Mouse (Mus musculus): ENCODE measurements around the gene Tamm41. TPM values are rescaled to one million over a fixed set of nuclear protein-coding genes. Genes with fewer than 3 reads are reported as not detected.

Gene Tamm41
- polyA plus RNA-seq, 1 experiment from 2014 or later: 41.9 TPM

DNA sequence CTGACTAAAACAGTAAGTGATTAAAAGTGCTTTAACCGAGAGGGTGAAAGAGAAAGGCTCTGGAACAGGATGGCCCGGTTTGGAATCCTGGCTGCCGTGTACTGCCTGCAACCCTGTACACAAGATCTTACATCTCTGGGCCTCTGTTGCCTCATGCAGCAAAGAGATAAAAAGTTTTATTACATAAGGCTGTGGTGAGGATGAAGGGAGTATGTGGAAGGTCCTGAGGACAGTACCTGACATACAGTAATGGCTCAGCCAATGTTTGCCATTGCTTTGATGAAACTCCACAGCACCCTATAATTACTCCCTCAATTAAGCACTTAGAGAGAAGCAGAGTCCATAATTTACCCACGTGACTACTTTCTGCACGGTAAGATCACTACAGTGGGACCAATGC lies 40.8 kb downstream of the Tamm41 start:
- Histone ChIP-seq H3K9me3 (replicated peaks) (no peaks in the 10 kb centered on the region), H3K36me3 (peaks cover 5% of the 10 kb centered on the region; the same call in 1 of the 2 replicates), H3K4me1 (replicated peaks) (no peaks in the 10 kb centered on the region), H3K27me3 (no peaks in the 10 kb centered on the region), H3K9ac (no peak overlapping the region), H3K4me2 (no peak overlapping the region), H3K4me3 (replicated peaks) (no peak overlapping the region), H3K27ac (no peak overlapping the region)
- ATAC-seq (ENCODE audit: low read depth) (no peak), DNase-seq (no peak)
- 78% methylated on average over 5 of the region's 5 CpGs for WGBS (ENCODE audit: insufficient replicate concordance)

DNA sequence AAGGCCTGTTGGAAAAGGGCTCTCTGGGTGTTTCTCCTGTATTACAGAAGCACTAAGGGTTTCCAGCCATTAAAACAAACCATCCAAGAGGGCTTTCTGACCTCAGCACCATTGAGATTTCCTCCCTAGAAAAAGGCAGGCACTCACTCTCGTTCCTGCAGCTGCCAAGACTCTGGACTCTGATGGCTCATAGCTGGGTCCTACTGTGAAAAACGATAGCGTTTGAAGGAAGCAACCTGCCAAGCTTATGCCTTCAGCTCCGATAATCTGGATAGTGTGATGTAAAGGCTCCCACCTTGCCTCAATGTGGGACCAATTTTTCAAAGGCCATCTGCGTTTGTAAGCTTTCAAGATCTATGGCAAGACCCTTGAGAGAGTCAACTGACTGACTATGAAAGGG lies 43.6 kb downstream of the Tamm41 start:
- Histone ChIP-seq H3K27me3 (no peaks in the 10 kb centered on the region), H3K36me3 (no peaks in the 10 kb centered on the region), H3K4me2 (no peak overlapping the region), H3K9me3 (replicated peaks) (no peaks in the 10 kb centered on the region), H3K9ac (no peak overlapping the region), H3K4me1 (replicated peaks) (no peaks in the 10 kb centered on the region), H3K27ac (no peak overlapping the region), H3K4me3 (replicated peaks) (no peak overlapping the region)
- DNase-seq: no peak
- no peak for ATAC-seq (ENCODE audit: low read depth)
- 64% methylated on average over 5 of the region's 5 CpGs for WGBS (ENCODE audit: insufficient replicate concordance)

DNA sequence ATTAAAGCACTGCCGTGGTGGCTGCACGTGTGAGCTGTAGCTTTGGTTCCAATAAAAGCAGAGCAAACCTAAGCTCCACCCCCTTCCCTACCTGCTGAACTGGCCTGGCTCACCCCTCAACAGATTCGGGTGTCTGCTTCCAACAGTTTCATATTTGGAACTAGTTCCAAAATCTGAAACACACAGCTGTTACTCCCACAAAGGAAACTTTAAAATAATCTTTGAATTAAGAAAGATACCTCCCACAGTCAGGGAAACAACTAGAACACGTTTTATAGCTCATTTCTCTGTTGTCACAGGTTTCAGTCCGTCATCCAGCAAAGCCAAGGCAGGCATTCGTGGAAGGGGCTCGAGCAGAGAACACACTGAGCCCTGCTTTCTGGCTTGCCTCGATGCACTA lies 44.0 kb downstream of the Tamm41 start:
- DNase-seq: no peak
- no peaks in the 10 kb centered on the region for H3K9me3 ChIP-seq (replicated peaks)
- H3K4me1 ChIP-seq (replicated peaks): no peaks in the 10 kb centered on the region
- no peaks in the 10 kb centered on the region for H3K27me3 ChIP-seq
- 71% methylated on average over 8 of the region's 8 CpGs for WGBS (ENCODE audit: insufficient replicate concordance)
- no peaks in the 10 kb centered on the region for H3K36me3 ChIP-seq
- H3K27ac ChIP-seq: no peak overlapping the region
- no peak overlapping the region for H3K9ac ChIP-seq
- no peak overlapping the region for H3K4me3 ChIP-seq (replicated peaks)
- H3K4me2 ChIP-seq: no peak overlapping the region
- no peak for ATAC-seq (ENCODE audit: low read depth)

DNA sequence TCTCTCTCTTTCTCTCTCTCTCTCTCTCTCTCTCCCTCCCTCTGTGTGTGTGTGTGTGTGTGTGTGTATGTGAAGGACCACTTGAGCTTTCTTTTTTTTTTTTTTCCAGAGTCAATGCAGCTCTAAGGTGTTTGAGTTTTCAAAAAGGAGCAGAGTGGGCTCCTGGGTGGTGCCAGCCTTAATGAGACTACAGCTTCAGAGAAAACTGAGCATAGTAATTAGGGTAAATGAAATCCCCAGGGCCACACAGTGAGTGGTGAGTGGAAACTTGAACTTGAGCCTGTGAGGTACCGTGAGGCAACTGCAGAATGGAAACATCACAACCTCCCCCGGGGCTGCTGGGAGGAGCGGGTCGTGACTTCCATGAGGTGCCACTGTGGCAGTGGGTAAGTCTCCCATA lies 45.8 kb downstream of the Tamm41 start:
- no peak for ATAC-seq (ENCODE audit: low read depth)
- WGBS (ENCODE audit: insufficient replicate concordance): 78% methylated on average over 4 of the region's 4 CpGs

DNA sequence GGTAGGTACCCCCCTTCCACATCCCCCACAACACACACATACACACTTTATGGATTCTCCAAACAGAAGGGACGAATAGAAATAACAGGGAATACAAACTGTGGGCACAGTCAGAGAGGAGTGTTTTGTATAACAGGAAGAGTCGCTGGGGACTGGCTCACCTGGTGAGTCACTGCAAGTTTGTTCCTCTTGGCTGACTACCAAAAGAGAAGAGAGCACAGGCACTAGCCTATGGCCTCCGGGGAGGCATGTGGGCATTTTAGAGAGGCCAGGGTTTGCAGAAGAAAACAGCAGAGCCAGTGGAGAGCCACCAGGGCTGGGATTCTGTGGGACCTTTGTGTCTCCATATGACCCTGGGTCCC lies 49.1 kb downstream of the Tamm41 start:
- DNase-seq (no peak), ATAC-seq (ENCODE audit: low read depth) (no peak)
- Histone ChIP-seq H3K9me3 (replicated peaks) (no peaks in the 10 kb centered on the region), H3K36me3 (no peaks in the 10 kb centered on the region), H3K4me2 (no peak overlapping the region), H3K9ac (no peak overlapping the region), H3K4me3 (replicated peaks) (no peak overlapping the region), H3K27me3 (no peaks in the 10 kb centered on the region), H3K27ac (no peak overlapping the region), H3K4me1 (replicated peaks) (no peaks in the 10 kb centered on the region)
- 50% methylated on average over 3 of the region's 3 CpGs for WGBS (ENCODE audit: insufficient replicate concordance)

More for the DNA sequence above, 45.8 kb downstream of the Tamm41 start:
- Histone ChIP-seq H3K27me3 (no peaks in the 10 kb centered on the region), H3K27ac (no peak overlapping the region), H3K4me1 (replicated peaks) (no peaks in the 10 kb centered on the region), H3K4me2 (no peak overlapping the region), H3K36me3 (no peaks in the 10 kb centered on the region), H3K9me3 (replicated peaks) (no peaks in the 10 kb centered on the region), H3K9ac (no peak overlapping the region), H3K4me3 (replicated peaks) (no peak overlapping the region)
- DNase-seq: no peak

- ATAC-seq (ENCODE audit: low read depth) (no peak), DNase-seq (no peak)
- Histone ChIP-seq H3K27ac (no peak overlapping the region), H3K4me2 (no peak overlapping the region), H3K9me3 (replicated peaks) (no peaks in the 10 kb centered on the region), H3K4me3 (replicated peaks) (no peak overlapping the region), H3K4me1 (replicated peaks) (no peaks in the 10 kb centered on the region), H3K27me3 (no peaks in the 10 kb centered on the region), H3K36me3 (no peaks in the 10 kb centered on the region), H3K9ac (no peak overlapping the region)
- 53% methylated on average over 7 of the region's 7 CpGs for WGBS (ENCODE audit: insufficient replicate concordance)
Measured at GRCm38 (mm10) chr6:114987966-114988618, 49.6 kb downstream of the Tamm41 start.

- Histone ChIP-seq H3K36me3 (no peaks in the 10 kb centered on the region), H3K27me3 (no peaks in the 10 kb centered on the region), H3K27ac (no peak overlapping the region), H3K9ac (no peak overlapping the region), H3K4me3 (replicated peaks) (no peak overlapping the region), H3K4me1 (replicated peaks) (no peaks in the 10 kb centered on the region), H3K4me2 (no peak overlapping the region), H3K9me3 (replicated peaks) (no peaks in the 10 kb centered on the region)
- no peak for ATAC-seq (ENCODE audit: low read depth)
- WGBS (ENCODE audit: insufficient replicate concordance): 62% methylated on average over 7 of the region's 7 CpGs
- DNase-seq: no peak
Measured at GRCm38 (mm10) chr6:114982671-114983070, 55.0 kb downstream of the Tamm41 start.

- no peak overlapping the region for H3K4me2 ChIP-seq
- no peak overlapping the region for H3K4me3 ChIP-seq (replicated peaks)
- H3K36me3 ChIP-seq: no peaks in the 10 kb centered on the region
- WGBS (ENCODE audit: insufficient replicate concordance): 7% methylated on average over 1 of the region's 1 CpGs
- no peak overlapping the region for H3K27ac ChIP-seq
- H3K27me3 ChIP-seq: no peaks in the 10 kb centered on the region
- ATAC-seq (ENCODE audit: low read depth): peak; percentile 31; the same call in 1 of the 2 replicates
- DNase-seq: no peak
- H3K4me1 ChIP-seq (replicated peaks): no peaks in the 10 kb centered on the region
- no peaks in the 10 kb centered on the region for H3K9me3 ChIP-seq (replicated peaks)
- H3K9ac ChIP-seq: no peak overlapping the region
Measured at GRCm38 (mm10) chr6:114979715-114980114, 58.0 kb downstream of the Tamm41 start.

DNA sequence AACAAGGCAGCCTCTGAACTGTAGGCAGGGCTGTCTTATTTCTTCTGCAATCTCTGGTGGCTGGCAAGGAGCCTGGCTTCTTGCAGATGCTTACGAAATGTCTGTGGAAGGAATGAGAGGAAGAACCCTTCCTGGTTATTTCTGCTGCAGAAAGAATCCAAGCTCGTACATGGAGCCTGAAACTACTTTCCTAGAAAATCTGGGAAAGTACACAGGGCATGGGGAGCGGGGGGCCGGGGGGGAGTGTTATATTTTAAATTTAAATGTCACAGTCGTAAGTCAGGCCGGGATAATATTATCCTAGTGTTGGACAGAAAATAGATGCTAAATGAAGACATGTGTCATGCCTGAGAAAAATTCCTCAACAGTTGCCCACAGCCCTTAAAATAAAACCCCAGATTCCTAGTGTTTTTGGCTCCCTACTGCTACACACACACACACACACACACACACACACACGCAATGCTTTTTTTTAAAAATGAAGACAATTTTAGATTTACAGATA lies 60.7 kb downstream of the Tamm41 start:
- Histone ChIP-seq H3K9me3 (replicated peaks) (no peaks in the 10 kb centered on the region), H3K27ac (no peak overlapping the region), H3K4me1 (replicated peaks) (no peaks in the 10 kb centered on the region), H3K36me3 (no peaks in the 10 kb centered on the region), H3K9ac (no peak overlapping the region), H3K27me3 (0 out of 2 replicates have a peak, but pooled peaks cover 4% of the 10 kb centered on the region), H3K4me3 (replicated peaks) (no peak overlapping the region), H3K4me2 (no peak overlapping the region)
- WGBS (ENCODE audit: insufficient replicate concordance): 74% methylated on average over 7 of the region's 7 CpGs
- ATAC-seq (ENCODE audit: low read depth) (no peak), DNase-seq (no peak)

- Histone ChIP-seq H3K4me3 (replicated peaks) (no peak overlapping the region), H3K4me2 (no peak overlapping the region), H3K9ac (no peak overlapping the region), H3K4me1 (replicated peaks) (peaks cover 7% of the 10 kb centered on the region), H3K27me3 (peaks cover 28% of the 10 kb centered on the region), H3K36me3 (no peaks in the 10 kb centered on the region), H3K27ac (no peak overlapping the region), H3K9me3 (replicated peaks) (no peaks in the 10 kb centered on the region)
- ATAC-seq (ENCODE audit: low read depth) (no peak), DNase-seq (no peak)
- 72% methylated on average over 1 of the region's 1 CpGs for WGBS (ENCODE audit: insufficient replicate concordance)
Measured at GRCm38 (mm10) chr6:114974331-114974730, 63.3 kb downstream of the Tamm41 start.

DNA sequence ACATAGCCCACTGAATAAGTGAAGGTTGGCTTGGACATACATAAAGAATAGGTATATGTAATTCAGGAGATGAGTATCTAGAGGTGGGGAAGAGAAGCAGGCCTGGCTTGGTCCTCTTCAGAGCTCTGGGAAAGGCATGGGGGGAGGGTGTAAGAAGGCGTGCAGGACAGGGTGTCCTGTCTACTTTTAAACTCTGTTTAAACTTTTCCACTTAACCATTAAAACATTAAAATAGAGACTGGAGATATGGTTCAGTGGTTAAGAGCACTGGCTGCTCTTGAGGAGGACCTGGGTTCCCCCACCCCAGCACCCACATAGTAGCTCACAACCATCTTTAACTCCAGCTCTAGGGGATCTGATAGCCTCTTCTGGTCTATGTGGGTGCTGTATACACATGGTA lies 64.7 kb downstream of the Tamm41 start:
- peaks cover 41% of the 10 kb centered on the region for H3K27me3 ChIP-seq
- no peak for DNase-seq
- H3K9me3 ChIP-seq (replicated peaks): no peaks in the 10 kb centered on the region
- H3K9ac ChIP-seq: no peak overlapping the region
- whole genome bisulfite sequencing (ENCODE audit: insufficient replicate concordance): 52% methylated on average over 1 of the region's 1 CpGs
- H3K36me3 ChIP-seq: no peaks in the 10 kb centered on the region
- peaks cover 16% of the 10 kb centered on the region for H3K4me1 ChIP-seq (replicated peaks)
- ATAC-seq (ENCODE audit: low read depth): no peak
- no peak overlapping the region for H3K4me2 ChIP-seq
- H3K4me3 ChIP-seq (replicated peaks): no peak overlapping the region
- H3K27ac ChIP-seq: no peak overlapping the region

- H3K9ac ChIP-seq: no peak overlapping the region
- H3K4me3 ChIP-seq (replicated peaks): no peak overlapping the region
- peaks cover 16% of the 10 kb centered on the region for H3K4me1 ChIP-seq (replicated peaks)
- H3K9me3 ChIP-seq (replicated peaks): no peaks in the 10 kb centered on the region
- H3K27me3 ChIP-seq: peaks cover 62% of the 10 kb centered on the region
- H3K36me3 ChIP-seq: no peaks in the 10 kb centered on the region
- ATAC-seq (ENCODE audit: low read depth): no peak
- H3K4me2 ChIP-seq: no peak overlapping the region
- no peak for DNase-seq
- no peak overlapping the region for H3K27ac ChIP-seq
- WGBS (ENCODE audit: insufficient replicate concordance): 47% methylated on average over 5 of the region's 5 CpGs
Measured at GRCm38 (mm10) chr6:114970895-114971294, 66.8 kb downstream of the Tamm41 start.

All from liver, embryonic 13.5 days (tissue).